Mouse (Mus musculus): ENCODE data around the gene Gm19684. TPM values are rescaled to one million over a fixed set of nuclear protein-coding genes. Genes with fewer than 3 reads are reported as not detected.
A peak's percentile ranks its signal among the peaks of the same experiment; 100 is the strongest.
"Not testable (repeated sequence)": the region's sequence is repeated elsewhere in the genome, so short reads cannot be mapped to it uniquely, and the experiment has no call there.

Gm19684 gene
- polyA plus RNA-seq (2015; fragmentation: Nextera tagmentation; extraction: Ambion mirVana): not detected in 2 replicates

GRCm38 (mm10) chr17:36121352-36122020, at the start of gene Gm19684:
Gm19684 (plus strand) TSS chr17:36121678.
- 0 out of 2 replicates have a peak, but pooled peaks have one; percentile 61 for ATAC-seq (replicated peaks; ENCODE audit: insufficient number of reproducible peaks, insufficient read depth, low FRiP score, low read depth)
- H3K9ac ChIP-seq; H3K36me3 ChIP-seq; H3K27ac ChIP-seq; H3K4me1 ChIP-seq (replicated peaks); H3K9me3 ChIP-seq (replicated peaks): not testable (repeated sequence)
- H3K27me3 ChIP-seq: peaks cover 32% of the 10 kb centered on the region
- WGBS: 4% methylated on average over 8 of the region's 8 CpGs
- H3K4me2 ChIP-seq: peak within 1 kb of the TSS; percentile 51
- peak within 1 kb of the TSS; percentile 29 for H3K4me3 ChIP-seq

GRCm38 (mm10) chr17:36081901-36082300, 39.6 kb upstream of the Gm19684 start:
- H3K4me2 ChIP-seq; H3K36me3 ChIP-seq; H3K27ac ChIP-seq; H3K4me3 ChIP-seq; H3K9ac ChIP-seq; ATAC-seq (replicated peaks; ENCODE audit: insufficient number of reproducible peaks, insufficient read depth, low FRiP score, low read depth); H3K9me3 ChIP-seq (replicated peaks): not testable (repeated sequence)
- Histone ChIP-seq H3K27me3 (peaks cover 58% of the 10 kb centered on the region), H3K4me1 (replicated peaks) (peaks cover 12% of the 10 kb centered on the region)

GRCm38 (mm10) chr17:36082519-36083232, 38.8 kb upstream of the Gm19684 start:
- H3K36me3 ChIP-seq; H3K9me3 ChIP-seq (replicated peaks); H3K27ac ChIP-seq; ATAC-seq (replicated peaks; ENCODE audit: insufficient number of reproducible peaks, insufficient read depth, low FRiP score, low read depth); H3K9ac ChIP-seq: not testable (repeated sequence)
- Histone ChIP-seq H3K4me2 (peak overlapping the region; percentile 82), H3K4me1 (replicated peaks) (peaks cover 12% of the 10 kb centered on the region), H3K4me3 (peak overlapping the region; percentile 51), H3K27me3 (peaks cover 58% of the 10 kb centered on the region)
- 24% methylated on average over 6 of the region's 6 CpGs for WGBS

- peak; percentile 47; the same call in 1 of the 2 replicates for ATAC-seq (replicated peaks; ENCODE audit: insufficient number of reproducible peaks, insufficient read depth, low FRiP score, low read depth)
- Histone ChIP-seq H3K9ac (no peak overlapping the region), H3K27me3 (peaks cover 54% of the 10 kb centered on the region), H3K27ac (no peak overlapping the region), H3K4me1 (replicated peaks) (peaks cover 12% of the 10 kb centered on the region), H3K36me3 (no peaks in the 10 kb centered on the region), H3K9me3 (replicated peaks) (no peaks in the 10 kb centered on the region), H3K4me3 (peak overlapping the region; percentile 51), H3K4me2 (peak overlapping the region; percentile 82)
- WGBS: under 1% methylated on average over 46 of the region's 46 CpGs
Observed at GRCm38 (mm10) chr17:36083266-36083869, 38.1 kb upstream of the Gm19684 start.

- H3K27me3 ChIP-seq: peaks cover 54% of the 10 kb centered on the region
- no peaks in the 10 kb centered on the region for H3K36me3 ChIP-seq
- peak; percentile 47; the same call in 1 of the 2 replicates for ATAC-seq (replicated peaks; ENCODE audit: insufficient number of reproducible peaks, insufficient read depth, low FRiP score, low read depth)
- H3K4me3 ChIP-seq: peak overlapping the region; percentile 51
- under 1% methylated on average over 40 of the region's 42 CpGs for WGBS
- H3K4me1 ChIP-seq (replicated peaks): peaks cover 12% of the 10 kb centered on the region
- H3K27ac ChIP-seq: no peak overlapping the region
- H3K9ac ChIP-seq: no peak overlapping the region
- H3K4me2 ChIP-seq: peak overlapping the region; percentile 82
- H3K9me3 ChIP-seq (replicated peaks): no peaks in the 10 kb centered on the region
Observed at GRCm38 (mm10) chr17:36083870-36084451, 37.5 kb upstream of the Gm19684 start.

- Histone ChIP-seq H3K4me1 (replicated peaks) (peaks cover 12% of the 10 kb centered on the region), H3K27me3 (peaks cover 49% of the 10 kb centered on the region)
- not testable (repeated sequence) for H3K9me3 ChIP-seq (replicated peaks); H3K9ac ChIP-seq; H3K36me3 ChIP-seq; H3K4me3 ChIP-seq; ATAC-seq (replicated peaks; ENCODE audit: insufficient number of reproducible peaks, insufficient read depth, low FRiP score, low read depth); H3K4me2 ChIP-seq; H3K27ac ChIP-seq
- WGBS: 57% methylated on average over 1 of the region's 1 CpGs
Observed at GRCm38 (mm10) chr17:36085976-36086375, 35.5 kb upstream of the Gm19684 start.

- H3K27ac ChIP-seq; H3K4me1 ChIP-seq (replicated peaks); H3K36me3 ChIP-seq; H3K4me2 ChIP-seq; H3K4me3 ChIP-seq; H3K9ac ChIP-seq; ATAC-seq (replicated peaks; ENCODE audit: insufficient number of reproducible peaks, insufficient read depth, low FRiP score, low read depth); H3K9me3 ChIP-seq (replicated peaks): not testable (repeated sequence)
- H3K27me3 ChIP-seq: peaks cover 17% of the 10 kb centered on the region
- WGBS: no CpG with 5 or more reads among the region's 2 CpGs
Observed at GRCm38 (mm10) chr17:36091933-36092332, 29.5 kb upstream of the Gm19684 start.

GRCm38 (mm10) chr17:36092520-36092919, 29.0 kb upstream of the Gm19684 start:
- H3K9me3 ChIP-seq (replicated peaks); H3K4me3 ChIP-seq; H3K4me1 ChIP-seq (replicated peaks); H3K9ac ChIP-seq; H3K27ac ChIP-seq; ATAC-seq (replicated peaks; ENCODE audit: insufficient number of reproducible peaks, insufficient read depth, low FRiP score, low read depth); H3K4me2 ChIP-seq; H3K36me3 ChIP-seq: not testable (repeated sequence)
- peaks cover 17% of the 10 kb centered on the region for H3K27me3 ChIP-seq

- H3K4me1 ChIP-seq (replicated peaks): no peaks in the 10 kb centered on the region
- no peaks in the 10 kb centered on the region for H3K9me3 ChIP-seq (replicated peaks)
- ATAC-seq (replicated peaks; ENCODE audit: insufficient number of reproducible peaks, insufficient read depth, low FRiP score, low read depth): no peak
- 12% methylated on average over 3 of the region's 3 CpGs for WGBS
- no peak overlapping the region for H3K9ac ChIP-seq
- no peak overlapping the region for H3K27ac ChIP-seq
- peaks cover 17% of the 10 kb centered on the region for H3K27me3 ChIP-seq
- H3K36me3 ChIP-seq: no peaks in the 10 kb centered on the region
- no peak overlapping the region for H3K4me3 ChIP-seq
- H3K4me2 ChIP-seq: no peak overlapping the region
Observed at GRCm38 (mm10) chr17:36093936-36094335, 27.5 kb upstream of the Gm19684 start.

- not testable (repeated sequence) for H3K27ac ChIP-seq; H3K4me2 ChIP-seq; H3K9me3 ChIP-seq (replicated peaks); ATAC-seq (replicated peaks; ENCODE audit: insufficient number of reproducible peaks, insufficient read depth, low FRiP score, low read depth); H3K9ac ChIP-seq; H3K36me3 ChIP-seq; H3K4me3 ChIP-seq; H3K4me1 ChIP-seq (replicated peaks)
- H3K27me3 ChIP-seq: peaks cover 11% of the 10 kb centered on the region
- 64% methylated on average over 2 of the region's 2 CpGs for WGBS
Observed at GRCm38 (mm10) chr17:36099603-36100002, 21.9 kb upstream of the Gm19684 start.

- not testable (repeated sequence) for H3K4me3 ChIP-seq; H3K9ac ChIP-seq; H3K27me3 ChIP-seq; ATAC-seq (replicated peaks; ENCODE audit: insufficient number of reproducible peaks, insufficient read depth, low FRiP score, low read depth); H3K4me2 ChIP-seq; H3K36me3 ChIP-seq; H3K27ac ChIP-seq; H3K4me1 ChIP-seq (replicated peaks); H3K9me3 ChIP-seq (replicated peaks)
- WGBS: 81% methylated on average over 12 of the region's 12 CpGs
Observed at GRCm38 (mm10) chr17:36102091-36102490, 19.4 kb upstream of the Gm19684 start.

Measured in heart, embryonic 15.5 days (tissue).